ENCODE assay signal across 22 mouse cellular contexts in genomic region chr3:89982426-89982825, GRCm38 (mm10). TPM values are rescaled to one million over a fixed set of nuclear protein-coding genes. Genes with fewer than 3 reads are reported as not detected.
DNase-seq lines count a peak whose midpoint lies in the region; ATAC-seq and TF ChIP-seq lines count a peak whose summit lies in the region.
"Had no signal": no experiment of that assay in that cellular context is flagged by ENCODE, and none has a peak within 500 bp of the region (broad histone marks: within the 10 kb centered on the region; RNA-seq: fewer than 3 reads in every experiment).

No protein-coding gene starts in this region.

- TF ChIP-seq CTCF in E14TG2a.4 (conservative IDR thresholded peaks at IDR 0.05; ENCODE audit: low read length) (peak; percentile 20; the same call in 1 of the 2 replicates), MEL (IDR thresholded peaks at IDR 0.05 in 2 of 3, conservative IDR thresholded peaks at IDR 0.05 in 1 of 3; ENCODE audit: control insufficient read depth in 1 of 3, insufficient read depth in 1 of 3, low read depth in 2 of 3, low read length in 3 of 3, poor library complexity in 1 of 3, severe bottlenecking in 1 of 3) (peak in 1 of 3 experiments; percentile 25; a peak in 2 of 6 replicates), Patski (IDR thresholded peaks at IDR 0.05) (peak; percentile 30)
- TF ChIP-seq CTCF in liver, postnatal 0 days (IDR thresholded peaks at IDR 0.05; ENCODE audit: low read depth), result no peak

- WGBS in liver, postnatal 0 days (ENCODE audit: insufficient replicate concordance), result 71% methylated on average over 5 of the region's 5 CpGs
- 74% methylated on average over 5 of the region's 5 CpGs for WGBS in intestine, embryonic 16.5 days

- DNase-seq in MEL (ENCODE audit: low read depth, low spot score) (no peak), Patski (ENCODE audit: low read depth, low spot score) (no peak), ZHBTc4 (ENCODE audit: low read depth, low spot score) (peak; percentile 58)
- DNase-seq in liver, postnatal 0 days, result no peak
- no peak for DNase-seq in left cerebral cortex, postnatal 14 days (ENCODE audit: low spot score in 2 of 2)
- no peak for DNase-seq in frontal cortex, adult 2 months (ENCODE audit: extremely low spot score in 1 of 2, low spot score in 1 of 2)
- DNase-seq: adrenal gland, adult 2 months; adrenal gland, postnatal 10 days; adrenal gland, postnatal 25 days; cerebellum, adult 11 months; cerebellum, adult 18-20 months; cerebellum, adult 8-10 months; cerebellum, adult 9-11 months; cerebellum, postnatal 14 days; forebrain, postnatal 0 days had no signal

- H3K9ac ChIP-seq in MEL (ENCODE audit: control insufficient read depth, low read depth, low read length, poor library complexity, severe bottlenecking), result no peak overlapping the region
- no peak overlapping the region for H3K9ac ChIP-seq in liver, postnatal 0 days (replicated peaks)
- no peak overlapping the region for H3K9ac ChIP-seq in intestine, embryonic 16.5 days (ENCODE audit: low read depth, low read length)
- H3K9ac ChIP-seq: embryonic facial prominence, embryonic 12.5 days; forebrain, embryonic 13.5 days; forebrain, embryonic 15.5 days; forebrain, postnatal 0 days had no signal

- intact Hi-C loops in left cerebral cortex, postnatal 14 days (cut with DNase I), result no loop called here

- CTCF ChIA-PET in Patski (lab: Charles Lee), result interaction anchor here (1.0 to 2.5 kb wide), 3 partner anchors 18 to 95 kb away, joined by 3 to 9 read pairs (median 3); no protein-coding TSS in a partner anchor

- H3K4me1 ChIP-seq in E14TG2a.4 (replicated peaks; ENCODE audit: low read depth, low read length), result peaks cover 8% of the 10 kb centered on the region
- no peaks in the 10 kb centered on the region for H3K4me1 ChIP-seq in MEL (ENCODE audit: control insufficient read depth in 1 of 2, insufficient read depth in 2 of 2, low read length in 2 of 2)
- H3K4me1 ChIP-seq in liver, postnatal 0 days (ENCODE audit: insufficient read depth), result no peaks in the 10 kb centered on the region
- no peaks in the 10 kb centered on the region for H3K4me1 ChIP-seq in intestine, embryonic 16.5 days (ENCODE audit: control insufficient read depth, insufficient read depth, low read length)
- H3K4me1 ChIP-seq: embryonic facial prominence, embryonic 10.5 days; embryonic facial prominence, embryonic 12.5 days; forebrain, embryonic 13.5 days; forebrain, embryonic 15.5 days had no signal

- H3K4me3 ChIP-seq in E14TG2a.4 (replicated peaks; ENCODE audit: low read length) (no peak overlapping the region), MEL (ENCODE audit: control insufficient read depth in 1 of 2, insufficient read depth in 1 of 2, low read depth in 2 of 2, low read length in 2 of 2) (no peak overlapping the region)
- H3K4me3 ChIP-seq in liver, postnatal 0 days (ENCODE audit: low read depth, low read length), result no peak overlapping the region
- no peak overlapping the region for H3K4me3 ChIP-seq in intestine, embryonic 16.5 days (ENCODE audit: low read length)
- H3K4me3 ChIP-seq: embryonic facial prominence, embryonic 10.5 days; embryonic facial prominence, embryonic 12.5 days; forebrain, embryonic 13.5 days; forebrain, embryonic 15.5 days had no signal

- no peak for TF ChIP-seq EP300 in MEL (IDR thresholded peaks at IDR 0.05; ENCODE audit: low read depth in 1 of 2, low read length in 2 of 2)
- no peak for TF ChIP-seq EP300 in liver, postnatal 0 days (IDR thresholded peaks at IDR 0.05; ENCODE audit: low read depth)

- no peaks in the 10 kb centered on the region for H3K27me3 ChIP-seq in E14TG2a.4 (ENCODE audit: insufficient read depth, low read length)
- H3K27me3 ChIP-seq in MEL (ENCODE audit: control insufficient read depth in 1 of 2, insufficient read depth in 2 of 2, low read length in 2 of 2), result peaks cover 0 to 5% of the 10 kb centered on the region in 2 experiments; a peak in 1 of 4 replicates
- peaks cover 2% of the 10 kb centered on the region for H3K27me3 ChIP-seq in Patski
- no peaks in the 10 kb centered on the region for H3K27me3 ChIP-seq in liver, postnatal 0 days (ENCODE audit: insufficient read depth, low read length)
- no peaks in the 10 kb centered on the region for H3K27me3 ChIP-seq in intestine, embryonic 16.5 days (replicated peaks; ENCODE audit: control insufficient read depth, insufficient read depth, low read length)
- H3K27me3 ChIP-seq: embryonic facial prominence, embryonic 12.5 days; forebrain, embryonic 13.5 days; forebrain, embryonic 15.5 days had no signal

- no peaks in the 10 kb centered on the region for H3K79me2 ChIP-seq in MEL (ENCODE audit: control insufficient read depth, insufficient read depth, low read length, poor library complexity)

- no peak for TF ChIP-seq POLR2A in MEL (IDR thresholded peaks at IDR 0.05; ENCODE audit: control insufficient read depth in 1 of 2, insufficient read depth in 1 of 2, low read depth in 1 of 2, low read length in 2 of 2, poor library complexity in 1 of 2)

- POLR2A ChIA-PET in Patski (lab: Charles Lee), result no interaction called here

- in situ Hi-C loops in Patski (cut with MboI; ENCODE audit: low pct_unique_long_range_greater_than_20kb), result no loop called here

- ATAC-seq in Patski, result no peak
- ATAC-seq in liver, postnatal 0 days, result no peak
- no peak for ATAC-seq in intestine, embryonic 16.5 days
- ATAC-seq: forebrain, embryonic 13.5 days; forebrain, embryonic 15.5 days; forebrain, postnatal 0 days had no signal

- H3K9me3 ChIP-seq in E14TG2a.4 (ENCODE audit: low read length), result no peaks in the 10 kb centered on the region
- no peaks in the 10 kb centered on the region for H3K9me3 ChIP-seq in MEL (replicated peaks; ENCODE audit: insufficient read depth, low read length)
- no peaks in the 10 kb centered on the region for H3K9me3 ChIP-seq in liver, postnatal 0 days (ENCODE audit: low read length)
- H3K9me3 ChIP-seq in intestine, embryonic 16.5 days (ENCODE audit: control insufficient read depth, low read length), result no peaks in the 10 kb centered on the region
- H3K9me3 ChIP-seq: embryonic facial prominence, embryonic 10.5 days; embryonic facial prominence, embryonic 12.5 days; forebrain, embryonic 13.5 days; forebrain, embryonic 15.5 days; G1E had no signal

- H3K4me2 ChIP-seq in liver, postnatal 0 days (ENCODE audit: low read depth, low read length), result no peak overlapping the region
- H3K4me2 ChIP-seq in intestine, embryonic 16.5 days (ENCODE audit: low read depth, low read length), result no peak overlapping the region
- H3K4me2 ChIP-seq: embryonic facial prominence, embryonic 12.5 days; forebrain, embryonic 13.5 days; forebrain, embryonic 15.5 days had no signal

- H3K36me3 ChIP-seq in E14TG2a.4 (ENCODE audit: insufficient read depth, low read length), result no peaks in the 10 kb centered on the region
- no peaks in the 10 kb centered on the region for H3K36me3 ChIP-seq in MEL (ENCODE audit: control insufficient read depth in 1 of 2, insufficient read depth in 2 of 2, low read length in 2 of 2)
- no peaks in the 10 kb centered on the region for H3K36me3 ChIP-seq in liver, postnatal 0 days (replicated peaks; ENCODE audit: insufficient read depth, low read length)
- no peaks in the 10 kb centered on the region for H3K36me3 ChIP-seq in intestine, embryonic 16.5 days (ENCODE audit: control insufficient read depth, insufficient read depth, low read length)
- H3K36me3 ChIP-seq: embryonic facial prominence, embryonic 10.5 days; embryonic facial prominence, embryonic 12.5 days; forebrain, embryonic 15.5 days; G1E had no signal

- no peak; the same call in 1 of the 2 replicates for TF ChIP-seq RAD21 in MEL (IDR thresholded peaks at IDR 0.05; ENCODE audit: low read depth, low read length)

- no peak overlapping the region for H3K27ac ChIP-seq in MEL (ENCODE audit: control insufficient read depth, low read depth, low read length)
- no peak overlapping the region for H3K27ac ChIP-seq in liver, postnatal 0 days (ENCODE audit: low read depth)
- no peak overlapping the region for H3K27ac ChIP-seq in intestine, embryonic 16.5 days (ENCODE audit: low read length)
- H3K27ac ChIP-seq: embryonic facial prominence, embryonic 10.5 days; embryonic facial prominence, embryonic 12.5 days; forebrain, embryonic 13.5 days; forebrain, embryonic 15.5 days had no signal

TF ChIP-seq in MEL, 35 proteins besides CTCF, POLR2A, EP300 and RAD21:
- TF ChIP-seq HCFC1 (IDR thresholded peaks at IDR 0.05; ENCODE audit: low read depth, low read length), result no peak
- no peak for TF ChIP-seq CHD2 (IDR thresholded peaks at IDR 0.05; ENCODE audit: low read length)
- no peak for TF ChIP-seq POLR2AphosphoS2 (IDR thresholded peaks at IDR 0.05; ENCODE audit: low read length)
- TF ChIP-seq MYC (IDR thresholded peaks at IDR 0.05; ENCODE audit: low read depth, low read length), result 0 out of 2 replicates have a peak, but pooled peaks have one; percentile 31
- TF ChIP-seq GABPA (IDR thresholded peaks at IDR 0.05; ENCODE audit: low read depth, low read length), result no peak
- 0 out of 2 replicates have a peak, but pooled peaks have one; percentile 10 for TF ChIP-seq SMC3 (IDR thresholded peaks at IDR 0.05; ENCODE audit: low read depth, low read length)

RNA-seq across cellular contexts. Expression of gene Hax1, which starts 16.2 kb away (rescaled TPM):
- 232 and 318 TPM in 2 replicates for total RNA-seq in MEL (2012; rRNA removed)
- polyA plus RNA-seq in MEL (2012; ENCODE audit: insufficient read depth in 1 of 2, insufficient read length in 2 of 2, low read depth in 1 of 2, low replicate concordance in 2 of 2, missing spikeins in 1 of 2) (100 to 1,000 TPM in 1 of 2 experiments, not detected in 1; 322 TPM), Patski (2021) (205 TPM)
- 95.6 and 99.6 TPM in 2 replicates for polyA plus RNA-seq in liver, postnatal 0 days (2015; fragmentation: Nextera tagmentation; extraction: Ambion mirVana)
- 10 to 100 TPM; 70.6 to 76.7 TPM for total RNA-seq in left cerebral cortex, postnatal 14 days (2021)
- polyA plus RNA-seq in intestine, embryonic 16.5 days (2015; fragmentation: Nextera tagmentation; extraction: Ambion mirVana), result 124 and 135 TPM in 2 replicates
- polyA plus RNA-seq in frontal cortex, adult 2 months (2012; rRNA removed), result 88.0 and 96.1 TPM in 2 replicates

RNA-seq across cellular contexts. Expression of gene Atp8b2, which starts 19.1 kb away (rescaled TPM):
- total RNA-seq in MEL (2012; rRNA removed), result 26.2 and 27.1 TPM in 2 replicates
- 10 to 100 TPM in 1 of 2 experiments, not detected in 1; 44.7 TPM for polyA plus RNA-seq in MEL (2012; ENCODE audit: insufficient read depth in 1 of 2, insufficient read length in 2 of 2, low read depth in 1 of 2, low replicate concordance in 2 of 2, missing spikeins in 1 of 2)
- polyA plus RNA-seq in Patski (2021), result 52.0 TPM
- polyA plus RNA-seq in liver, postnatal 0 days (2015; fragmentation: Nextera tagmentation; extraction: Ambion mirVana), result 0.88 and 1.4 TPM in 2 replicates
- total RNA-seq in left cerebral cortex, postnatal 14 days (2021), result 10 to 100 TPM; 94.6 to 95.2 TPM
- 6.2 and 6.9 TPM in 2 replicates for polyA plus RNA-seq in intestine, embryonic 16.5 days (2015; fragmentation: Nextera tagmentation; extraction: Ambion mirVana)
- 104 and 105 TPM in 2 replicates for polyA plus RNA-seq in frontal cortex, adult 2 months (2012; rRNA removed)
